Mouse (Mus musculus) 416B (cell line): ENCODE results near the gene Olfr736.

Experiments
- DNase-seq: peaks from one replicate; pipeline ENCODE4 v3.0.0; 2011; ENCODE audit warnings: low read depth

The Olfr736 gene

DNA sequence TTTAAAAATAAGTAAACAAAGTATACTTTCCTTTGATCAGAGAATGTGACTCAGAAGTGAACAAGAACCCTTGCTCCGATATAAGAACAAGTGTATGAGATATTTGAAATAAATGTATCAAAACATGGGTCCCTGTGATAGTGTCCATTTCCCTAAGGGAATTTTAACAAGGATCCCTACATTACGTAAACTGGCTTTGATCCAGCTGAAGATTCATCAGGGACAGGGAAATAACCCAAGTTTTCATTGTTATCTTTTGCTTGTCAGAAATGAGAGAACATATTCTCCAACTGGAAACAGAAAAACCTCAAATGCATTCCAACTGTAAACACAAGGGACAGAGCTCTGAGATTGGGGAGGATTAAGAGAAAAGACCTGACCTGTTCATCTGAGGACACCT is at the start of gene Olfr736:
TSS of gene Olfr736 (plus strand) at position 301 of the 400 bp plus-strand sequence.
- no peak for DNase-seq

DNA sequence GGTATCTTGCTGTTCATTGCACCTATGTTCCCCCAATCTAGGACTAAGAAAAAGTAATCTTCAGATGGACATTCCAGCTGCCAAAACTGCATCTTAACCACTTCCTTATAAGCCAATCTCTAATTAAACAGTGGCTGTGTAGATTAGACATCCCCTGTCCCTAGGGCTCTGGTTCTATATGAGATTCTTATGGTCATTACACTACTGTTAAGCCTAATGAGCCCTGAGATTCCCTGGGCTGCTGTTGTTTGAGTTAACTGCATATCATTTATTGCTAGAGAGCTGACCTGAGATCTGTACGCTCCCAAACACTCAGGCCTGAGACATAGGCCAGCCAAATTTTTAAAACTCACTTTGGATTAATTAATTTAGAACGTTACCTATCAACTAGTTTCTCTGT is 32.2 kb upstream of the Olfr736 start, which contains the start of gene Olfr735:
TSS of gene Olfr735 (minus strand) at position 77 of the 400 bp plus-strand sequence.
- DNase-seq: no peak

DNA sequence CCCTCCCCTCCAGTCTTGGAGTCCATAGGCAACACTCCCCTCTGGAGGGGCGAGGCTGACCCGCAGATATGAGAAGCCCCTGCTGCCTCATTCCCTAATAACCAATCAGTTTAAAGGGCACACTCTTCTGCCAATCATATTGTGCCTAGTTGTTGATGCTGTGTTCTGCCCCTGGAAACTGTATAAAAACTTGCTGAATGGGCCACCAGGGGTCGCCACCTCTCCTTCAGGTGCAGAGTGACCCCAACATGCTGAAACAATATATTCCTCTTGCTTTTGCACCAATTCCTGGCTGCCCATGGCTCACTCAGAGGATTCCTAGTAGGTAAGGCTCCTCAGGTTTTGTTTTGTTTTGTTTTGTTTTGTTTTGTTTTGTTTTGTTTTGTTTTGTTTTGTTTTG is 28.5 kb upstream of the Olfr736 start:
- peak; percentile 66 for DNase-seq

DNA sequence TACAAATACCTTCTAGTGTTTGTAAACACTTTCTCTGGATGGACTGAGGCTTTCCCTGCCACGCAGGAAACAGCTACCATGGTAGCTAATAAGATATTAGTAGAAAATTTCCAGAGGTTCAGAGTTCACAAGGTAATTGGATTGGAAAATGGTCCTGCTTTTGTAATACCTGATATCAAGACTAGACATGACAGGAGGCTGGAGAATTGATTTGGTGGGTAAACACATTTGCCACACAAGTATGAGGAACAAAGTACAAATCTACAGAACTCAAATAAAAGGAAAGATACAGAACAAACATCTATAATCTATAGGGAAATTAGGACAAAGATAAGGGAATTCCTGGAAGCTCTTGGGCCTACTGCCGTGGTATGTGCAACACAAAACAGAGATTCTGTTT is 24.2 kb upstream of the Olfr736 start:
- no peak for DNase-seq

DNA sequence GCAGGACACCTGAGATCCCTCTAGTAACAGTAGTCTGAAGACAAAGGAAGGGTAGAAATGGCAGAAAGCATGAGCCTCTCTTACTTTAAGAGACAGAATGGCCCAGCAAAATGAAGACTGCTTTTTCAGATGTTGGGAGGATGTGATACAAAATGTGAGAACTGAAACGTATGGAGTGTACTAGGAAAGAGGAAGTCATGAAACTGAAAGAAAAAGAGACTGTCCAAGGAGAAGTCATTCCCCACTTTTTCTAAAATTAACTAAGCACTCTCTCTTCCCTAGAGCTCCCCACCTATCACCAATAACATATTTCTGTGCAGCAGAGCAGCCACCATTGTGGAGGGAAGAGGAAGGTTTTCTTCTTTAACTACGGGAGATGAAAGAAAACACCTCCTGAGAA is 23.4 kb upstream of the Olfr736 start, which contains the start of gene Tlr11:
TSS of gene Tlr11 (plus strand) at position 322 of the 400 bp plus-strand sequence.
- DNase-seq: no peak

DNA sequence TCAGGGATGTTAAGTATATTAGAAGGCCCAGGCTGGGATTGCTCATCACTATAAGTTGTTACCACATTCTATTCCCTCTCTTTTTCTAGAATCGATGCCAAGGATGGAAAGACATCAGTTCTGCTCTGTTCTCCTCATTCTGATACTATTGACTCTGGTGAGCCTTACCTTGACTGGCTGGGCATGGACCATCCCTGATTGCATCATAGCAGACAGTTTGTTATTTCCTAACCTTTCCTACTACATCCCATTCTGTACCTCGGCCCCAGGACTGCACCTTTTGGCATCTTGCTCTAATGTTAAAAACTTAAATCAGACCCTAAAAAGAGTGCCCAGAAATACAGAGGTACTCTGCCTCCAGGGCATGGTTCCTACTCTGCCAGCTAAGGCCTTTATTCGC is 20.5 kb upstream of the Olfr736 start:
- no peak for DNase-seq

DNA sequence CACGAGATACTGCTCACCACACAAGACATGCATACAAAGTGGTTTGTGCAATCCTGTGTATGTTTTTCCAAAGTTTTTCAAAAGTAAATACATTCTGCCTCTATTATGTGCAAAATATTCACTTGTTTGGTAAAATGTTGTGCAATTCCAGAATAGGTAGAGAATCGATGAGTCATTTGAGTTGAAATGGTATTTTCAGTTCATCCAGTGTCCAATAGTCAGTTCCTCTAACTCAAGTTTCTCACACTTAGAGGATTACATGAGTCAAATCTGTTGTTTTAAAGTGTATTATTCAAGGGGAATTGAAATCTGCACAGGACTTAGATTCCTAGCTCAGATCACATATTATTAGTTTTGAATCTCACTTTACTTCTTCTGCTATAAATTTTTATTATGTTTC is 17.4 kb upstream of the Olfr736 start:
- no peak for DNase-seq

DNA sequence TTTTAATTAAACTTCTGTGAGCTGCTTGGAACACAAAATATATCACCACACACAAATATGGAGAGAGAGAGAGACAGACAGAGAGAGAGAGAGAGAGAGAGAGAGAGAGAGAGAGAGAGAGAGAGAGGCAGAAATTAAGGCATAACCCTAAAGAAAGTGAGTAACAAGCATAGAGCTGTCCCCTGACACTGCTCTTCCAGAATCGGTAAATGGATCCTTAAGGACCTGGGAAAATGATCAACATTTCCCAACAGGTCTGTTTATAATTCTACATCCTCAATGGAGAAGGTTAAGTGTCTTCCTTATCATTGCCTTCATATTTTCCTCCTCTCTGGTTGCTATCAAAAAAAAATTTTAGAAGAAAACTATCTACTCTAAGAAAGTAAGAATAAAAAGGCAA is 26.3 kb downstream of the Olfr736 start, which contains the start of gene Olfr738:
TSS of gene Olfr738 (plus strand) at position 301 of the 400 bp plus-strand sequence.
- no peak for DNase-seq

DNA sequence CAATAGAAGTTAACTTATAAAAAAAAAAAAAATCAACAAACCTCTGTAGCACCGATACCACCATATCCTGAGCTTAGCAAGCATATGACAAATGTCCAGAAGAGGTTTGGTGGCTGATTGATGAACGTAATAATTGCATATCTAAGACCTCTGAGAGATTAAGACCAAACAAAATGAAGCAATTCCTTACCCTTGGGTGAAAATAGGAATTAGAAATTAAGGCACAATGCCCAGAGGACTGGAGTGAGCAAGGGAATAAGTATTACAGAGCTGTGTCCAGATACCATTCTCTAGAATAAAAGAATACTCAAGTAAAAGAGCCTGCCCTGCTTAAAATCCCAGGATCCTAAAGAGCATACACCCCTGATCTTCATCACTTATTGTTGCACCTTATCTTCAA is 37.4 kb downstream of the Olfr736 start, which contains the start of gene Olfr739:
TSS of gene Olfr739 (plus strand) at position 301 of the 400 bp plus-strand sequence.
- no peak for DNase-seq
